Mouse (Mus musculus): ENCODE measurements around the gene Styxl1.

The Styxl1 gene

DNA sequence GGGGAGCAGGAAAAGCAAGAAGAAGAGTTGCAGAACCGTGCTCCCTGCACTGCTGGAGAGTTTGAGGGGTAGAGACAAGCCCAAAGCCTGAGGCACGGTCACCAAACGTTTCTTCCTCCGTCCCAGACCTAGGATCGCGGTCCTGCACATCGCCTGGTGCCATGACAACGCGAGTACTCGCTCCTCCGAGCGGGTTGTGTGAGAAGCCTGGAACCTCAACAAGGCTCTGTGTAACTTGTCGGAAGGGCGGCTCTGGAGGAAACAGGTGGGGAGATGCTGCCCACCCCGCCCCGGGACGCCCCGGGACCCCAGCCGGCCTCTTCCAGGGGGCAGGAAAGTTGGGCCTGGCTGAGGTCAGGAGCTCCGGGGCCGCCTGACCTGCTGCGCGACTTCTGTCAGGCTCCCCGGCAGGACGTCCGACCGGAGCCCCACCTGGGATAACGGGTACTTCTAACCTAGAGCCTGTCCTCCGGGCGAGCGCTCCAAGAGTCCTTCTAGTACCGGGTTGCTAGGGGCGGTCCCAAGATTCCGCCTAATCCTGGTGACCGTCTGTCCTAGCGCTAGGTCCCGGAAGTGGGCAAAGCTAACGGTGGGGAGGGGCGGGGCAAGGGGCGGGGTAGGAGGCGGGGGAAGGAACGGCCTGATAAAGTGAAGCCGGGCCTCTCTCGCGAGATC lies at the start of gene Styxl1:
Styxl1 (minus strand) TSS at position 590 of the 675 bp plus-strand sequence.
- peak; percentile 62 to 77 for DNase-seq (ENCODE audit: low spot score in 2 of 2)

DNA sequence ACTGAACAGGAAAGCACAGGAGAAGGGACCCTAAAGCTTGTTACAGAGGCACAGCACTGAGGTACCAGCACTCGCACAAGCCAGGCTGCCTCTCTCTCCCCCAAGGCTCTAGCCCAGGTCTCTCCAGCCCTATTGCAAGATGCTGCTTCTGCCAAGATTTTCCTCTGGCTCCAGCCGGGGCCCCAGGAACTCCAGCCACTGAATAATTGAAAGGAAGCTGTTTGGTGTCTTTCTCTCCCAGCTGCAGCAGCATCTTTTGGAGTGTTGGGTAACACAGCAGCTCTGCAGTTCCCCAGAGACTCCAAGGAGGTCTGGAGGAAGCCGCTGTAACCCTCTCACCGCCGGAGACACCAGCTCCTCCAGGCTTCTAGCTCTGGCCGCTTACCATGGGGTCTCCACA lies 48.0 kb upstream of the Styxl1 start:
- DNase-seq (ENCODE audit: low spot score in 2 of 2): no peak

GRCm38 (mm10) chr5:135824517-135824916 lies 46.3 kb upstream of the Styxl1 start:
- DNase-seq (ENCODE audit: low spot score in 2 of 2): no peak

GRCm38 (mm10) chr5:135822316-135822944 lies 44.2 kb upstream of the Styxl1 start:
- DNase-seq (ENCODE audit: low spot score in 2 of 2): peak; percentile 62 to 66

GRCm38 (mm10) chr5:135818491-135818890 lies 40.3 kb upstream of the Styxl1 start:
- DNase-seq (ENCODE audit: low spot score in 2 of 2): peak in 1 of 2 experiments; percentile 73

GRCm38 (mm10) chr5:135812991-135813390 lies 34.8 kb upstream of the Styxl1 start:
- DNase-seq (ENCODE audit: low spot score in 2 of 2): peak; percentile 88 to 91

DNA sequence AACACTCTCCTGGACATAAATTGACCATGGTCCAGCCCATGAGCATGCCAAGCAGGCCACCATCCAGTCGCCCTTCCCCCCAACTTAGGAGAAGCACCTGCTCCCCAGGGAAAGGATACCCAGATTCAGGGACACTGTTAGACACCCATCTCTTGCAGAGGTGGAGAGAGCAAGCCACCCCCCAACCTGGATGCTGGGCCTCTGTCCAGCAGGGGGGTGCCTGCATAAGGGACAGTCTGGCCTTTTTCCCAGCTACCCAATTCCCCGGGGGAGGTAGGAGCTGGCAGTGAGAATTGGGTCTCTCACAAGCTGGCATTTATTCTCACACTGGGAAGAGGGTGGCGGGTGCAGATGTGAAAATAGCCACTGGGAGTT lies 29.1 kb upstream of the Styxl1 start:
- DNase-seq (ENCODE audit: low spot score in 2 of 2): peak; percentile 54 to 60

GRCm38 (mm10) chr5:135806555-135807262 lies 28.5 kb upstream of the Styxl1 start, which contains the start of gene Srrm3:
Gene Srrm3 (plus strand): TSS chr5:135806890.
- peak; percentile 94 to 96 for DNase-seq (ENCODE audit: low spot score in 2 of 2)

DNA sequence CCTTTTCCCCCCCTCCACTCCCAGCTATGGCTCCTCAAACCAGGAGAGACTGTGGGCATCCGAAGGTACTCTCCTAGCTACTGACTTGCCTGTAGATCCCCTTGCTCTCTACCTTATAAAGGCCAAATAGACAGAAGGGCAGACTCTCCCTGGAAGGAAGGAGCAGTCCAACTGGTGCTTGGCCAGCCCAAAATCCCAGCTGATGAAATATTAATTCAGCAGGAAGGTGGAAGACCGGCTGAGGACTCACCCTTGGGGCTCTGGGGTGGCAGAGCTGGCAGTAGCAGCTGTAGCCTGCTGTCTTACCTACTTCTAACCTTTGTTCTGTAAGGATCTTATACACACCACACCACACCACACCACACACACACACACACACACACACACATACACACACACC lies 26.6 kb upstream of the Styxl1 start:
- DNase-seq (ENCODE audit: low spot score in 2 of 2): no peak

DNA sequence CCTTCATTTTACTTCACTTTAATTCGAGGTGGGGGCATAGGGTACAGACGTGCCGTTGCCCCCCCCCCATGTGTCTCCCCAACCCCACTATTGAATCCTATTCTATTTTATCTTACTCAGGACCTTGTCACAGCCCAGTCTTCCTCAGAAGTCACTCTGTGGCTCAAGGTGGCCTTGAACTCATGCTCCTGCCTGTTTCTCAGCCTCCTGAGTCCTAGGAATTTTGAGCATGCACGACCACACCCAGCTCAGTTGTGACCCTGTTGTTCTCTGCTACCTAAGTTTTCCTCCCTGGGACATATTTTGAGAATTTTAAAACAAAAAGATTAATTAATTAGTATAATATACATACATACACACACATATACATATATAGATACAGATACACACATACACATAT lies 25.5 kb upstream of the Styxl1 start:
- DNase-seq (ENCODE audit: low spot score in 2 of 2): no peak

- no peak for DNase-seq (ENCODE audit: low spot score in 2 of 2)
These were observed 24.9 kb upstream of the Styxl1 start for GRCm38 (mm10) chr5:135803135-135803534.

DNA sequence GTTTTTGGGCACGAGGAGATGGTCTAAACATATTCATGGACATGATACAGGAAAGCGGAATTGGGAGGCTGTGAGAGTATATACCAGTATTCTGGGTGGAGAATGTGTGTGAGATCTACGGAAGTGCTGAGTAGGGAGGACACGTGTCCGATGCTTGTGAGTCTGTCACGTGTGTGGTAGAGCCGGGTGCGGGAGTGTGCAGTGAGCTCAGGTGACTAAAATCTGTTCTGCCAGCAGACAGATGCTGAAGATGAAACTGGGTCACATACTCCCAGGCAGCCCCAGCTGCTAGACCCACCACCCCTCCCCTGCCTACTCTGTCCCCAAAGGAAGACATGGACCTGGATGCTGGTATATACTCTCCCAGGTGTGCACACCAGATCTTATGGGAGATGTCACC lies 24.5 kb upstream of the Styxl1 start:
- DNase-seq (ENCODE audit: low spot score in 2 of 2): peak in 1 of 2 experiments; percentile 54

GRCm38 (mm10) chr5:135800927-135801326 lies 22.7 kb upstream of the Styxl1 start:
- DNase-seq (ENCODE audit: low spot score in 2 of 2): no peak

GRCm38 (mm10) chr5:135799746-135800145 lies 21.6 kb upstream of the Styxl1 start:
- DNase-seq (ENCODE audit: low spot score in 2 of 2): no peak

GRCm38 (mm10) chr5:135794859-135795181 lies 16.6 kb upstream of the Styxl1 start:
- no peak for DNase-seq (ENCODE audit: low spot score in 2 of 2)

GRCm38 (mm10) chr5:135793996-135794858 lies 16.0 kb upstream of the Styxl1 start:
- peak; percentile 92 to 93 for DNase-seq (ENCODE audit: low spot score in 2 of 2)

DNA sequence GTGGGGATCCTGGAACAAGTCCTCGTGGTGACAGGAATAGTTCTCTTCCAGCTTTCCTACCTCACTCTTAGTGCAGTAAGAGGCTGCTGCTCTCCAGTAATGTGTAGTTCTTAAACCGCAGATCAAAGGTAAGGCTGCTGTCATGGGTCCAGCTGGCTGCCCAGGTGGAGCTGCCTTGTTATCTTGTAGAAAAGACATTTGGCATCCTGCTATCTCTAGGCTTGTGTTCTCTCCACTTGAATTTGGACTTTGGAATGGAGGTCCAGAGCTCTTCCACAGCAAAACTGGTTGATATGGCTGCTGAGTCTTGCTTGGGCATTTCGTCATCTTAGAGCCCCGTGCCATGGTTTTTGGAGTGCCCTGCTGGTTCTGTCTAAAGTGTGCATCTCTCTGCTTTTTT lies 4.7 kb upstream of the Styxl1 start:
- DNase-seq (ENCODE audit: low spot score in 2 of 2): no peak

DNA sequence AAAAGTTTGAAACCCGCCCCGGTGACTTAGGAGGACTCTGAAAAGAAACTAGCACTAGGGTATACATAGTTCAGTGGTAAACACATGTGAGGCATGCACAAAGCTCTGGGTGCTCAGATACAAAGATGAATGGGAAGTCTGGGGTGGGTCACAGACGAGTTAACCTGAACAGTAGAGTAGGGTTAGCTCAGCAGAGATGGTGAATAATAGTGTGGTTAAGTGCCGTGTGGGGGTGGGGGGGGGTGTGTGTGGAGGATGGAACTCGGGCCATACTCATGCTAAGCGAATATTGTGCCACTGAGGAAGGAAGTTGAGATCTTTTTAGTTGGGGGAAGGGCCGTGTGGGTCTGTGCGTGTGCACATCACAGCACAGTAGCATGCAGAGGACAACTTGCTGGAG lies 2.1 kb upstream of the Styxl1 start:
- no peak for DNase-seq (ENCODE audit: low spot score in 2 of 2)

- DNase-seq (ENCODE audit: low spot score in 2 of 2): peak; percentile 100
These were observed 573 bp upstream of the Styxl1 start, which contains the start of gene Mdh2 for GRCm38 (mm10) chr5:135778471-135779445. Gene Mdh2 (plus strand): TSS chr5:135778480.

DNA sequence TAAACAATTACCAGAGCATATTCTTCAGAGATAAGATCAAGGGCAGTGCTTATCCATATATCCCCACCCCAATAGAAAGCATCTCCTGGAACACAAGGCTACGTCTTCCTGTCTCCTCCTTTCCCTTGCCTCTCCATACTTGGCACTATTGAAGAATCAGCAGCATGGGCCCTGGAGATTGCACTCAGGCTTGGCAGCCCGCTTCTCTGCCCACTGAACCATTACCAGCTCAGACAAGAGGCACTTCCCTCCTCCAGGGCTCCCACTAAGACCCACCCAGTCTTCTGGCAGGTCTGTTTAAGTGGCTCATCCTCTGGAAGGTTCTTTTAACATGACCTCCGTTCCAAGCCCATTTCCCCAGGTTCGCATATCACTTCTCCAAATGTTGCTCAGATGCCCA lies 1.6 kb downstream of the Styxl1 start:
- no peak for DNase-seq (ENCODE audit: low spot score in 2 of 2)

DNA sequence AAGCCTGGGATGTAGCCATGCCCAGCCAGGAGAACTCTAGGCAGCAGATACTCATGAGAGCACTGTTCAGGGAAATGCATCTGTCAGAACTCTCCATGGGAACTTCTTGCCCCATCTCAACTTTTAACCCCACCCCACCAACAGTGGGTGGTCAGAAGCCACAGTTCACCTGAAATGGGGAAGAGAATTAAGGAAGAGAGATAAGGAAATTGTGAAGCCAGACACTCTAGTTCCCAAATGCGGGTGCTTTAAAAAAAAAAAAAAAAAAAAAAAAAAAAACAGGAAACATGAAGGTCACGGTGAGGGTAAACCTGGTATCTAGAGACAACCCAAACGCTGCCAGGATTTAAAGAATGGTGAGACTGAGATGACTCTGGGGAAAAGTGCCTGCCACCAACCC lies 5.7 kb downstream of the Styxl1 start:
- DNase-seq (ENCODE audit: low spot score in 2 of 2): no peak

Data from right cerebral cortex, postnatal 10 days (tissue).